Mouse (Mus musculus): Measurements from ENCODE around the gene Pdcd10. TPM values are rescaled to one million over a fixed set of nuclear protein-coding genes. Genes with fewer than 3 reads are reported as not detected.

The Pdcd10 gene
- 205 TPM for polyA plus RNA-seq (2017; shearing (Covaris generic))

DNA sequence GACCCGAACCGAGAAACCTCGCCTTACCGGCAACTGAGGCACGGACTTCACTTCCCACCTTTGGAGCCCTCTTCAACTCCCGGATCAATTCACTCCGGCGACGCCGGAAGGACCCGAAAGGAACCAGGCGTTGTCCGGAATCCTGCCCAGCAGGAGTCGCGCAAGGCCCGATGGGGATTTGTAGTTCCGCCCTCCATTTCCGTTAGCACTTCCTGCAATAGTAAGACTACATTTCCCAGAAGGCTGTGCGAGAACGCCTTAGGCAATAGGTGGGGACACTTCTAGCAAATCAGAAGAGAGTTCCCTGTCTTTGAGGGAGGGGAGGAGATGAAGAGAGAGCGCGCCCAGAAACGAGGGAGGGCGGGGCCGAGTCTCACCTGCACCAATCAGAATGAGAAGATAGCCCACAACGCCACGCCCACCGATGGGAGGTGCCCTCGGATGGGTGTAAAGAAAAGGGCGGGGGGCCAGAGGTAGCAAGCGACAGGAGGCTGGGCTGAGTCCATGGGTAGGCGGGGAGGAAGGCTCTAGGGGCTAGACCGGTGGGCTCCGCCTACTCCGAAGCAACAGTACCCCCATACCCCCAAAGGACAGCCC is at the start of gene Pdcd10:
TSS of gene Pdcd10 (minus strand) at position 162 of the 597 bp plus-strand sequence.

DNA sequence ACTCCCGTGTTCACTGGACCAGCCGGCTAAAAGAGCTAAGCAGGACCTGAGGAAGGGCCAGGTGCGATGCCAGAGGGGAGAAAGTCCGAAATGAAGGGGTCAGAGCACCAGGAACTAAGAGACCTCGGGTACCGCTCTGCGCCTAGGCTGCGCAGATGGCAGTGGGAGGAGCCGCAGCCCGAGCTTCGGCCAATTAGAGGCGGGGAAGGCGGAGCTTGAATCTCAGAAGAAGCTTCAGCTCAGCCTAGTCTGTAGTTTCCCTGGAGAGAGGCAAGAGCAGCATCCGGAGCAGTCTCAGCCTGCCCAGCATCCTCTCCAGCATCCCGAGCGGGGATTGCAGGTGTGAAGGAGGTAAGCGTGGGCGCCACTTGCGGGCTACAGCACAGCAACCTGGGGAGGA is 636 bp upstream of the Pdcd10 start, which contains the start of gene Serpini1:
TSS of gene Serpini1 (plus strand) at position 256 of the 400 bp plus-strand sequence.

DNA sequence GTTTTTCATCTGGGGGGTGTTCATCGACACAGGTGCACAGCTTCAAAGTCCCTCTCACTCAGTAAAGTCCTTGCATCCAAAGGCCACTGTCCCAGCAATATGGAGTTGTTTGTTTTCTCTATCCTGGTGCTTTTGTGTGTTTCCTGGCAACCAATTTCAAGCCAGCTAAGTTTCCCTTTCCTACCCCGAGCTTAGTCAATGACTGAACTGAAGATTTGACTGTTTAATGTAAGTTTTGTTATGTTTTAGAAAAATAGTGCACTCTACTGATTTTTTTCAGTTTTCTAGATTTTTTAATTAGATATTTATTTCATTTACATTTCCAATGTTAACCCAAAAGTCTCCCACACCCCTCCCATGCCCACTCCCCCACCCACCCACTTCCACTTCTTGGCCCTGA is 74.6 kb downstream of the Pdcd10 start, which contains the start of gene Wdr49:
TSS of gene Wdr49 (minus strand) at position 101 of the 400 bp plus-strand sequence.

Other genes with a start within 250 kb of the Pdcd10 start
- not detected for gene Wdr49, start 74.7 kb downstream of the Pdcd10 start, polyA plus RNA-seq (2017; shearing (Covaris generic))
- gene Serpini1, start 691 bp upstream of the Pdcd10 start, polyA plus RNA-seq (2017; shearing (Covaris generic)): 19.8 TPM
- not detected for gene Gm29133, start 191.3 kb upstream of the Pdcd10 start, polyA plus RNA-seq (2017; shearing (Covaris generic))